Mouse (Mus musculus): Measurements from ENCODE around the gene Slc30a10.

GRCm38 (mm10) chr1:185441703-185442472 is 12.8 kb upstream of the Slc30a10 start:
- TF ChIP-seq POLR2A (IDR thresholded peaks at IDR 0.05; ENCODE audit: borderline replicate concordance, insufficient read depth, low read length) = no peak
- TF ChIP-seq CTCF (IDR thresholded peaks at IDR 0.05; ENCODE audit: borderline replicate concordance, insufficient read depth, low read depth, low read length) = no peak

Data from cerebellum, adult 2 months (tissue).